Mouse (Mus musculus): ENCODE data around the gene Hnrnpab. TPM values are rescaled to one million over a fixed set of nuclear protein-coding genes. Genes with fewer than 3 reads are reported as not detected.

Gene Hnrnpab
- 777 and 822 TPM in 2 replicates for polyA plus RNA-seq (2014; fragmentation: Nextera tagmentation; extraction: Ambion mirVana)

GRCm38 (mm10) chr11:51606447-51607095 lies at the start of gene Hnrnpab:
Gene Hnrnpab, minus strand, starts transcription at chr11:51606847.
- WGBS, result under 1% methylated on average over 66 of the region's 91 CpGs
- ATAC-seq (ENCODE audit: low FRiP score), result peak; percentile 94

GRCm38 (mm10) chr11:51654891-51655290 lies 48.2 kb upstream of the Hnrnpab start:
- H3K4me3 ChIP-seq (ENCODE audit: low read depth, low read length), result no peak overlapping the region
- H3K9me3 ChIP-seq (ENCODE audit: control insufficient read depth, low read length), result no peaks in the 10 kb centered on the region
- no peaks in the 10 kb centered on the region for H3K36me3 ChIP-seq (ENCODE audit: control insufficient read depth, insufficient read depth, low read length)
- peaks cover 5% of the 10 kb centered on the region for H3K4me1 ChIP-seq (replicated peaks; ENCODE audit: control insufficient read depth, insufficient read depth, low read length)
- peaks cover 11% of the 10 kb centered on the region for H3K27me3 ChIP-seq (ENCODE audit: control insufficient read depth, insufficient read depth, low read length)
- H3K27ac ChIP-seq (ENCODE audit: low read depth, low read length), result no peak overlapping the region
- 94% methylated on average over 3 of the region's 3 CpGs for WGBS
- ATAC-seq (ENCODE audit: low FRiP score) (no peak), DNase-seq (ENCODE audit: low spot score) (no peak)
- no peak overlapping the region for H3K4me2 ChIP-seq (replicated peaks; ENCODE audit: low read depth, low read length)
- H3K9ac ChIP-seq (ENCODE audit: low read depth, low read length), result no peak overlapping the region

More at GRCm38 (mm10) chr11:51606447-51607095, at the start of gene Hnrnpab:
- no peaks in the 10 kb centered on the region for H3K9me3 ChIP-seq (ENCODE audit: control insufficient read depth, low read length)
- H3K4me2 ChIP-seq (replicated peaks; ENCODE audit: low read depth, low read length), result peak within 1 kb of the TSS; percentile 82
- H3K36me3 ChIP-seq (ENCODE audit: control insufficient read depth, insufficient read depth, low read length), result peaks cover 27% of the 10 kb centered on the region
- peak; percentile 98 for DNase-seq (ENCODE audit: low spot score)
- peak within 1 kb of the TSS; percentile 99 for H3K4me3 ChIP-seq (ENCODE audit: low read depth, low read length)
- peak within 1 kb of the TSS; percentile 100 for H3K9ac ChIP-seq (ENCODE audit: low read depth, low read length)
- 0 out of 2 replicates have a peak, but pooled peaks cover 5% of the 10 kb centered on the region for H3K4me1 ChIP-seq (replicated peaks; ENCODE audit: control insufficient read depth, insufficient read depth, low read length)
- H3K27me3 ChIP-seq (ENCODE audit: control insufficient read depth, insufficient read depth, low read length), result no peaks in the 10 kb centered on the region
- H3K27ac ChIP-seq (ENCODE audit: low read depth, low read length), result peak within 1 kb of the TSS; percentile 95

- Histone ChIP-seq H3K27me3 (ENCODE audit: control insufficient read depth, insufficient read depth, low read length) (peaks cover 13% of the 10 kb centered on the region), H3K27ac (ENCODE audit: low read depth, low read length) (no peak overlapping the region), H3K36me3 (ENCODE audit: control insufficient read depth, insufficient read depth, low read length) (no peaks in the 10 kb centered on the region), H3K4me1 (replicated peaks; ENCODE audit: control insufficient read depth, insufficient read depth, low read length) (peaks cover 15% of the 10 kb centered on the region), H3K4me3 (ENCODE audit: low read depth, low read length) (no peak overlapping the region), H3K9ac (ENCODE audit: low read depth, low read length) (no peak overlapping the region), H3K4me2 (replicated peaks; ENCODE audit: low read depth, low read length) (no peak overlapping the region), H3K9me3 (ENCODE audit: control insufficient read depth, low read length) (no peaks in the 10 kb centered on the region)
- no peak for DNase-seq (ENCODE audit: low spot score)
- ATAC-seq (ENCODE audit: low FRiP score), result no peak
- WGBS, result 90% methylated on average over 6 of the region's 6 CpGs
Observed at GRCm38 (mm10) chr11:51653736-51654135, 47.1 kb upstream of the Hnrnpab start.

GRCm38 (mm10) chr11:51652889-51653418 lies 46.3 kb upstream of the Hnrnpab start:
- WGBS, result 89% methylated on average over 4 of the region's 4 CpGs
- DNase-seq (ENCODE audit: low spot score) (no peak), ATAC-seq (ENCODE audit: low FRiP score) (no peak)
- H3K4me3 ChIP-seq (ENCODE audit: low read depth, low read length), result no peak overlapping the region
- no peaks in the 10 kb centered on the region for H3K36me3 ChIP-seq (ENCODE audit: control insufficient read depth, insufficient read depth, low read length)
- no peak overlapping the region for H3K27ac ChIP-seq (ENCODE audit: low read depth, low read length)
- no peaks in the 10 kb centered on the region for H3K9me3 ChIP-seq (ENCODE audit: control insufficient read depth, low read length)
- H3K4me2 ChIP-seq (replicated peaks; ENCODE audit: low read depth, low read length), result no peak overlapping the region
- no peak overlapping the region for H3K9ac ChIP-seq (ENCODE audit: low read depth, low read length)
- peaks cover 19% of the 10 kb centered on the region for H3K4me1 ChIP-seq (replicated peaks; ENCODE audit: control insufficient read depth, insufficient read depth, low read length)
- H3K27me3 ChIP-seq (ENCODE audit: control insufficient read depth, insufficient read depth, low read length), result peaks cover 13% of the 10 kb centered on the region

- H3K27ac ChIP-seq (ENCODE audit: low read depth, low read length), result no peak within 1 kb of the TSS
- 1% methylated on average over 62 of the region's 70 CpGs for WGBS
- peaks cover 13% of the 10 kb centered on the region for H3K27me3 ChIP-seq (ENCODE audit: control insufficient read depth, insufficient read depth, low read length)
- peak within 1 kb of the TSS; percentile 95 for H3K4me2 ChIP-seq (replicated peaks; ENCODE audit: low read depth, low read length)
- no peaks in the 10 kb centered on the region for H3K36me3 ChIP-seq (ENCODE audit: control insufficient read depth, insufficient read depth, low read length)
- DNase-seq (ENCODE audit: low spot score) (peak; percentile 76), ATAC-seq (ENCODE audit: low FRiP score) (peak; percentile 67; the same call in 1 of the 2 replicates)
- peaks cover 19% of the 10 kb centered on the region for H3K4me1 ChIP-seq (replicated peaks; ENCODE audit: control insufficient read depth, insufficient read depth, low read length)
- H3K4me3 ChIP-seq (ENCODE audit: low read depth, low read length), result peak within 1 kb of the TSS; percentile 57
- no peaks in the 10 kb centered on the region for H3K9me3 ChIP-seq (ENCODE audit: control insufficient read depth, low read length)
- H3K9ac ChIP-seq (ENCODE audit: low read depth, low read length), result peak within 1 kb of the TSS; percentile 67
Observed at GRCm38 (mm10) chr11:51650691-51651515, 44.3 kb upstream of the Hnrnpab start, which contains the start of the genes N4bp3 and D930048N14Rik. Gene N4bp3, minus strand, starts transcription at chr11:51650842. Gene D930048N14Rik, plus strand, starts transcription at chr11:51650954.

GRCm38 (mm10) chr11:51650261-51650660 lies 43.6 kb upstream of the Hnrnpab start:
- 2% methylated on average over 16 of the region's 30 CpGs for WGBS
- no peak for DNase-seq (ENCODE audit: low spot score)
- H3K4me2 ChIP-seq (replicated peaks; ENCODE audit: low read depth, low read length), result peak overlapping the region; percentile 95
- ATAC-seq (ENCODE audit: low FRiP score), result peak; percentile 18; the same call in 1 of the 2 replicates
- no peaks in the 10 kb centered on the region for H3K9me3 ChIP-seq (ENCODE audit: control insufficient read depth, low read length)
- H3K4me1 ChIP-seq (replicated peaks; ENCODE audit: control insufficient read depth, insufficient read depth, low read length), result peaks cover 19% of the 10 kb centered on the region
- no peak overlapping the region for H3K27ac ChIP-seq (ENCODE audit: low read depth, low read length)
- peaks cover 13% of the 10 kb centered on the region for H3K27me3 ChIP-seq (ENCODE audit: control insufficient read depth, insufficient read depth, low read length)
- no peaks in the 10 kb centered on the region for H3K36me3 ChIP-seq (ENCODE audit: control insufficient read depth, insufficient read depth, low read length)
- peak overlapping the region; percentile 67 for H3K9ac ChIP-seq (ENCODE audit: low read depth, low read length)
- H3K4me3 ChIP-seq (ENCODE audit: low read depth, low read length), result peak overlapping the region; percentile 57

- DNase-seq (ENCODE audit: low spot score), result peak; percentile 35
- peak overlapping the region; percentile 67 for H3K9ac ChIP-seq (ENCODE audit: low read depth, low read length)
- no peak overlapping the region for H3K27ac ChIP-seq (ENCODE audit: low read depth, low read length)
- ATAC-seq (ENCODE audit: low FRiP score), result no peak
- H3K4me3 ChIP-seq (ENCODE audit: low read depth, low read length), result peak overlapping the region; percentile 57
- H3K27me3 ChIP-seq (ENCODE audit: control insufficient read depth, insufficient read depth, low read length), result peaks cover 13% of the 10 kb centered on the region
- H3K4me1 ChIP-seq (replicated peaks; ENCODE audit: control insufficient read depth, insufficient read depth, low read length), result peaks cover 19% of the 10 kb centered on the region
- no peaks in the 10 kb centered on the region for H3K9me3 ChIP-seq (ENCODE audit: control insufficient read depth, low read length)
- peak overlapping the region; percentile 95 for H3K4me2 ChIP-seq (replicated peaks; ENCODE audit: low read depth, low read length)
- H3K36me3 ChIP-seq (ENCODE audit: control insufficient read depth, insufficient read depth, low read length), result no peaks in the 10 kb centered on the region
- 4% methylated on average over 7 of the region's 7 CpGs for WGBS
Observed at GRCm38 (mm10) chr11:51649889-51650199, 43.2 kb upstream of the Hnrnpab start.

- Histone ChIP-seq H3K9me3 (ENCODE audit: control insufficient read depth, low read length) (no peaks in the 10 kb centered on the region), H3K4me3 (ENCODE audit: low read depth, low read length) (peak overlapping the region; percentile 57; the same call in 1 of the 2 replicates), H3K4me2 (replicated peaks; ENCODE audit: low read depth, low read length) (peak overlapping the region; percentile 95), H3K27me3 (ENCODE audit: control insufficient read depth, insufficient read depth, low read length) (peaks cover 13% of the 10 kb centered on the region), H3K36me3 (ENCODE audit: control insufficient read depth, insufficient read depth, low read length) (no peaks in the 10 kb centered on the region), H3K27ac (ENCODE audit: low read depth, low read length) (no peak overlapping the region), H3K9ac (ENCODE audit: low read depth, low read length) (peak overlapping the region; percentile 67; the same call in 1 of the 2 replicates), H3K4me1 (replicated peaks; ENCODE audit: control insufficient read depth, insufficient read depth, low read length) (peaks cover 19% of the 10 kb centered on the region)
- 20% methylated on average over 11 of the region's 11 CpGs for WGBS
- DNase-seq (ENCODE audit: low spot score) (no peak), ATAC-seq (ENCODE audit: low FRiP score) (0 out of 2 replicates have a peak, but pooled peaks have one; percentile 7)
Observed at GRCm38 (mm10) chr11:51649111-51649888, 42.7 kb upstream of the Hnrnpab start.

All from hindbrain, embryonic 11.5 days (tissue).